Mouse (Mus musculus) heart, adult 2 months (tissue): ENCODE measurements around the gene Gm17387. TPM values are rescaled to one million over a fixed set of nuclear protein-coding genes. Genes with fewer than 3 reads are reported as not detected.
A peak's percentile ranks its signal among the peaks of the same experiment; 100 is the strongest.

Experiments
- DNase-seq, 2 experiments: peaks; one replicate each; pipeline ENCODE4 v3.0.0; 2021
- H3K27ac ChIP-seq: fragments of 200-600 bp; 2 replicates; pipeline ENCODE4 v1.8.1; 2022
- H3K27me3 ChIP-seq: fragments of 200-500 bp; 2 replicates; pipeline ENCODE4 v1.6.1; 2012; ENCODE audit warnings: mild to moderate bottlenecking, low read length, inconsistent platforms, mixed read lengths; ENCODE audit not compliant: control insufficient read depth, insufficient read depth
- H3K36me3 ChIP-seq: fragments of 200-500 bp; 2 replicates; pipeline ENCODE4 v1.6.1; 2012; ENCODE audit warnings: low read length, inconsistent platforms; ENCODE audit not compliant: control insufficient read depth, insufficient read depth
- H3K4me1 ChIP-seq: fragments of 200-500 bp; 2 replicates; pipeline ENCODE4 v1.6.1; 2011; ENCODE audit warnings: low read length; ENCODE audit not compliant: control insufficient read depth, insufficient read depth
- H3K4me3 ChIP-seq: fragments of 200-600 bp; 2 replicates; pipeline ENCODE4 v1.8.1; 2022
- H3K79me2 ChIP-seq: fragments of 200-500 bp; replicated peaks from 2 replicates; pipeline ENCODE4 v1.6.1; 2012; ENCODE audit warnings: mild to moderate bottlenecking, inconsistent platforms, low read length, moderate library complexity, mixed read lengths; ENCODE audit not compliant: control insufficient read depth, insufficient read depth
- H3K9ac ChIP-seq: fragments of 200-500 bp; 2 replicates; pipeline ENCODE4 v1.6.1; 2012; ENCODE audit warnings: low read depth, mild to moderate bottlenecking, control low read depth, inconsistent platforms, low read length, mixed read lengths
- CTCF ChIP-seq: fragments of 200-600 bp; IDR thresholded peaks from 2 replicates; pipeline ENCODE4 v1.8.1; 2022; ENCODE audit warnings: antibody characterized with exemption, mild to moderate bottlenecking, moderate library complexity
- EP300 ChIP-seq: fragments of 200-500 bp; IDR thresholded peaks from 2 replicates; pipeline ENCODE4 v1.6.1; 2011; ENCODE audit warnings: low read depth, low read length, control low read depth; ENCODE audit not compliant: insufficient read depth
- POLR2A ChIP-seq: fragments of 200-500 bp; IDR thresholded peaks from 2 replicates; pipeline ENCODE4 v1.6.1; 2011; ENCODE audit warnings: mild to moderate bottlenecking, low read depth, low read length, control low read depth; ENCODE audit not compliant: insufficient read depth
- WGBS: fragments of 180-500 bp; shearing (Covaris S2); methylation state at CpG from one replicate; pipeline ENCODE4 v1.1.7; 2018; 5-methylcytosine and 5-hydroxymethylcytosine counted together
- intact Hi-C: fragments of 180-260 bp; cut with DNase I; formaldehyde crosslinking; loops from one replicate; pipeline ENCODE4 v1.15.1; 2025
- polyA plus RNA-seq: library from polyadenylated mRNA; depleted of rRNA; stranded (reverse); fragments of >200 nt; gene quantifications from 2 replicates; pipeline ENCODE4 v1.2.3, GENCODE M21; 2012
- total RNA-seq, 2 experiments: library from RNA; stranded (reverse); gene quantifications; 2 replicates each; pipeline ENCODE4 v1.2.3; 2021

The Gm17387 gene
- total and polyA plus RNA-seq, 3 experiments, result not detected

- Histone ChIP-seq H3K4me3 (no peak overlapping the region), H3K9ac (no peak overlapping the region), H3K36me3 (no peaks in the 10 kb centered on the region), H3K4me1 (no peaks in the 10 kb centered on the region), H3K27me3 (no peaks in the 10 kb centered on the region), H3K27ac (no peak overlapping the region), H3K79me2 (no peaks in the 10 kb centered on the region)
- intact Hi-C loops, result no loop called here
- 66% methylated on average over 5 of the region's 5 CpGs for WGBS
- no peak for TF ChIP-seq POLR2A
- no peak for TF ChIP-seq EP300
- TF ChIP-seq CTCF, result no peak
- DNase-seq, result no peak
Observed at GRCm38 (mm10) chr7:141003248-141004010, 25.5 kb upstream of the Gm17387 start.

- no peaks in the 10 kb centered on the region for H3K79me2 ChIP-seq
- intact Hi-C loops, result loop anchor here (5.0 kb wide), 2 partner anchors 34 to 166 kb away; partner anchors contain the start of gene Rnh1
- no peaks in the 10 kb centered on the region for H3K27me3 ChIP-seq
- TF ChIP-seq EP300, result no peak
- no peak for TF ChIP-seq CTCF
- no peak for TF ChIP-seq POLR2A
- H3K4me3 ChIP-seq, result no peak overlapping the region
- WGBS, result 84% methylated on average over 6 of the region's 6 CpGs
- H3K27ac ChIP-seq, result no peak overlapping the region
- no peak overlapping the region for H3K9ac ChIP-seq
- no peaks in the 10 kb centered on the region for H3K36me3 ChIP-seq
- DNase-seq, result no peak
- H3K4me1 ChIP-seq, result peaks cover 9% of the 10 kb centered on the region
Observed at GRCm38 (mm10) chr7:141006446-141006845, 22.5 kb upstream of the Gm17387 start.

- Histone ChIP-seq H3K27me3 (no peaks in the 10 kb centered on the region), H3K4me3 (no peak overlapping the region), H3K9ac (no peak overlapping the region), H3K27ac (no peak overlapping the region), H3K4me1 (peaks cover 10% of the 10 kb centered on the region), H3K79me2 (no peaks in the 10 kb centered on the region), H3K36me3 (no peaks in the 10 kb centered on the region)
- intact Hi-C loops, result loop anchor here (5.0 kb wide), 2 partner anchors 35 to 165 kb away; partner anchors contain the start of gene Rnh1
- 58% methylated on average over 5 of the region's 5 CpGs for whole genome bisulfite sequencing
- TF ChIP-seq EP300 (no peak), POLR2A (no peak), CTCF (no peak)
- DNase-seq, result peak in 1 of 2 experiments; percentile 30
Observed at GRCm38 (mm10) chr7:141006914-141007313, 22.0 kb upstream of the Gm17387 start.

- peaks cover 10% of the 10 kb centered on the region for H3K4me1 ChIP-seq
- H3K36me3 ChIP-seq, result no peaks in the 10 kb centered on the region
- DNase-seq, result peak; percentile 61 to 64
- no peaks in the 10 kb centered on the region for H3K79me2 ChIP-seq
- no peak overlapping the region; the same call in 1 of the 2 replicates for H3K4me3 ChIP-seq
- H3K27ac ChIP-seq, result peak overlapping the region; percentile 96
- intact Hi-C loops, result loop anchor here (2.0 to 5.0 kb wide), 3 partner anchors 36 to 164 kb away; partner anchors contain the start of gene Rnh1
- TF ChIP-seq CTCF, result peak; percentile 39
- TF ChIP-seq POLR2A, result no peak
- TF ChIP-seq EP300, result no peak
- WGBS, result 10% methylated on average over 7 of the region's 7 CpGs
- H3K9ac ChIP-seq, result no peak overlapping the region
- H3K27me3 ChIP-seq, result no peaks in the 10 kb centered on the region
Observed at GRCm38 (mm10) chr7:141008312-141008761, 20.6 kb upstream of the Gm17387 start.

GRCm38 (mm10) chr7:141008938-141009660 is 19.8 kb upstream of the Gm17387 start:
- peak; percentile 88 for DNase-seq
- peaks cover 10% of the 10 kb centered on the region for H3K4me1 ChIP-seq
- intact Hi-C loops, result loop anchor here (1.0 to 5.0 kb wide), 6 partner anchors 37 to 163 kb away; partner anchors contain the start of genes Pgghg and Rnh1
- H3K36me3 ChIP-seq, result no peaks in the 10 kb centered on the region
- H3K79me2 ChIP-seq, result no peaks in the 10 kb centered on the region
- peak overlapping the region; percentile 89 for H3K9ac ChIP-seq
- 3% methylated on average over 20 of the region's 20 CpGs for WGBS
- peak overlapping the region; percentile 96 for H3K27ac ChIP-seq
- H3K27me3 ChIP-seq, result no peaks in the 10 kb centered on the region
- peak overlapping the region; percentile 72 for H3K4me3 ChIP-seq
- TF ChIP-seq EP300 (peak; percentile 97), POLR2A (peak; percentile 59), CTCF (no peak; the same call in 1 of the 2 replicates)
